Mouse (Mus musculus): ENCODE measurements at regions not wholly inside any gene's neighbourhood (a gene's known extent, or its start where the extent isn't known, plus 50 kb on each side); places are given as distances from the start of the nearest gene placed in this dataset.

DNA sequence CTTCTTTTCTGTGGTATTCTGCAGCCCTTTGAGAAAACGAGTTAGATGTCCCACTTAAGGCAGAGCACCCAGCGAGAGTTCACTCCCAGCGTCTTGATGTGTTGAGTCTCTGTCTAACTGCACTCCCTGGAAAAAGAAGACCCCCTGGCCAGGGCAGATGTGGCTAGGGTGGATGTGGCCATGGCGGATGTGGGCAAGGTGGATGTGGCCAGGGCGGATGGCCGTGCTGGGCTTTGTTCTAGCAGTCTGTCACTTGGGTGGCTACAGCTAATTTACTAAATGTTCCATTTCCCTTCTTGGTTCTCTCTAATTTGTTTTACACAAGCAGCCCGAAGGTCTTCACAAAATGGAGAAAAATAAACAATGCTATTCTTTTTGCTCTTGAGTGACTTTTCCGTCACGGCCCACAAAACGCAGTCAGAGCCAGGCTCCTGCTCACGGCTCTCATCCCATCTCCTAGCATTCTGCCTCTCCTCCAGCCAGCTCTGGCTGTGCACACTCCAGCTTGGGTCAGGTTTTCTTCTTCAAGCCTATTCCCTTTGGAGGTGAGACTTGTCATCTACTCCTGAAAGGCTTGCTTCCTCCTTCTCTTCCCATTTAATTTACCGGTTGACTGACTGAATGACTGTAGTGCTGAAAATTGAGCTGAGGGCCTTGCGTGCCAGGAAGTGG is 173.4 kb upstream of the Ccdc122 start:
- no peak for ATAC-seq

- ATAC-seq = no peak
Measured at GRCm38 (mm10) chr14:76858396-76858795, 178.2 kb upstream of the Ccdc122 start.

DNA sequence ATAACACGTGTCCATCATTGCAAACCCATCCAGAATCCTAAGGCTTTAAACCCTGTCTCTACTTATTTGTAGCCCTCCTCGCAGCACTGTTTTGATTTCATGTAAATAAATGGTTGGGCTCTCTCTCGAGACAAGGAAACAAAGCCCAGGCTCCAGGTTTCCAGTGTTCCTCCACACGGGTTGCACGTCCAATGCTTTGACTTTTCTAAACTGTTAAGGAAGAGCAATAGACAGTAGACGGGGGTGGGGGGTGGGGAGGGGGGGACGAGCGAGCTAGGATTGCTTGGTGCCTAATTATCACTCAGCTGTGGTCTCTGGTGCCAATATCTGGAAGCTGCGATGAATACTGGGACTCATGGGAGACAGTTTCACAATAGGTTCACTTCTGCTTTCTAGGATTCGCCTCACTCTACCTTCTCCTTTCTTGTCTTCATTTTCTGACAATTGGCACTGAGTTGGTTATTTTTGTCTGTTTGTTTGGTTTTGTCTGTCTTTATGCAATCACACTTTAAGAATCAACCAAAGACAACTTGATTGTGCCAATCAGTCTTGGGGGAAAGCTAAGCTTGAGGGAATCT is 179.3 kb upstream of the Ccdc122 start:
- ATAC-seq = no peak

GRCm38 (mm10) chr14:76856591-76856990 is 180.0 kb upstream of the Ccdc122 start:
- no peak for ATAC-seq

DNA sequence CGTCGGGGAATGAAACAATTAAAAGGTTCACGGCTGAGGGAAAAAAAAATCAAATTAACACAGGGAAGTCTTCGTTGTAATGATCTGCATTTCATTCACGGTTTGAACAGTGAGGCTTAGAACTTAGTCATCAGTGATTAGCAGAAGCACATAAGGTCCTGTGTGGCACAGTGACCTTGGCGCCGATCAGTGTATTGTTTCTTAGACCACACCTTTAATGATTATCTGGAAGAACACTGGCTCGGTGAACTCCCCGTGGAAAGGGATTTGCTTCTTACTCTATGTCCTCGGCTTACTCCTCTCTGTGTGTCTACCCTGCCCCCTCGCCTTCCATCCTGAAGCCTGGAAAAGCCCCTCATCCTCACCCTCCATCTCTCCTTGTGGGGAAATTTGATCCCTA is 181.6 kb upstream of the Ccdc122 start:
- no peak for ATAC-seq

DNA sequence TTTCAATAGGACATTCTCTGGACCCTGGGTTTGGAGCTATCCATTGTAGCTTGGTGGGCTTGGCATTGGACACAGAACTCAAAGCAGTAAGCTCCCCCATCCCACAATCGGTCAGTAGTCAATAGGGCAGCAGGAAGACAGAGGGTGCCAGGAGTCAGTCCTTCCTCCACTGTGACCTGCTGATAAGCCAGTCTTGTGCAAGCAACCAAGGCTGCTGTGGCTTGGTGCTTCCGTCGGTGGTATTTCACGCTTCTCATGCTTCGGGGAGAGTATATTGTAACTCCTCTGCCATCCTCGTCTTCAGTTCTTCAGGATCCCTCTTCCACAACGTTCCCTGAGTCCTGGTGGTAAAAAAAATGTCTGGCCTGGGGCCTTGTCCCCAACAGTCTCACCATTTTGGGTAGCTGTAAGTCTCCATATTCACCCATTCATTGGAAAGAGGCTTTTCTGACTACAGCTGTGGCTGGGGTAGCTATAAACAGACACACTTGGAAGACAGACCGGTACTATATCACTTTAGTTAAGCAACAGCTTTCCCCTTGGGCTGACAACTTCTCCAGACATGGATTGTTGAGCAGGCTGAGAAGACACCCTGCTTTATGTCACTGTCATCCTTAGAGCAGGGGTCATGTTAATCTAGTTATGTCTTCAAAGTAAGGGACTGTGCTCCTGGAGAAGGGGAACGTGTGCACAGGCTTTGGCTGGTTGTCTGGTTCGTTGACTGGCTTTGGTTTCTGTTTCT is 184.9 kb upstream of the Ccdc122 start:
- ATAC-seq = no peak

- ATAC-seq = no peak
Measured at GRCm38 (mm10) chr14:76850641-76851040, 185.9 kb upstream of the Ccdc122 start.

DNA sequence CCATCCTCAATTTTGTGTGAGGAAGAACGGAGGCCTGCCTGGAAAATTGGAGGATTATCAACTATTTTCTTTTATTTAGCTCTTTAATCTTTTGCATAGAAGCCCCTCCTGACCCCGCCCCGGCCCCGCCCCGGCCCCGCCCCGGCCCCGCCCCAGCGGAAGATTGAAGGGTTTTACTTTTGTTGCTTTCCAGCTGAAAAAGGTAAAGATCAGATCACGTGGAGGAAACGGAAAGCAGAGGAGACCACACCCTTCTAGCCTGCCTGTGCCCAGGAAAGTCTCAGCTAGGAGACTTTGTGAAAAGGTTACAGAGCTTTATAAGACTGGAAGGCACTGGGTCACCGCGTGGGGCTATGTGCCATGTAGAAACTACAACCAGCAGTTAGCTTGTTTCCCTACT is 186.5 kb upstream of the Ccdc122 start:
- ATAC-seq = no peak

DNA sequence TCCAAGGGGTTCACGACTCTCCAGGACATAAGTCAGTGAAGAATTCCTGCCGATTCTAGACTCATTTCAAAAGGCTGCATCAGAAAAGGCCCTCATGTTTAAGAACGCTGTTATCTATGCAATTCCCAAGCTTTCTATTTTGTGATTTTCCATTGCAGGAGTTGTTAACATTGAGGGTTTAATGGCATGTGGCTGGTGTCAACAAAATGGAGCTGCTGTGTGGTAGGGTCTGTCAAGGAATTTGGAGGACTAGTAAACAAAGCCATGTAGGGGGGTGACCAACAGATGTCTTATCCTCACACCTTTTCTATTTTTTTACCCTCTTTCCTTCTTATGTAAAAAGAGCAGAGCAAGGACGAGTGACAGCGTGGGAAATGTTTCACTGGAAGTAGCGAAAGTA is 186.9 kb upstream of the Ccdc122 start:
- ATAC-seq = no peak

- no peak for ATAC-seq
Measured at GRCm38 (mm10) chr14:76849071-76849470, 187.5 kb upstream of the Ccdc122 start.

DNA sequence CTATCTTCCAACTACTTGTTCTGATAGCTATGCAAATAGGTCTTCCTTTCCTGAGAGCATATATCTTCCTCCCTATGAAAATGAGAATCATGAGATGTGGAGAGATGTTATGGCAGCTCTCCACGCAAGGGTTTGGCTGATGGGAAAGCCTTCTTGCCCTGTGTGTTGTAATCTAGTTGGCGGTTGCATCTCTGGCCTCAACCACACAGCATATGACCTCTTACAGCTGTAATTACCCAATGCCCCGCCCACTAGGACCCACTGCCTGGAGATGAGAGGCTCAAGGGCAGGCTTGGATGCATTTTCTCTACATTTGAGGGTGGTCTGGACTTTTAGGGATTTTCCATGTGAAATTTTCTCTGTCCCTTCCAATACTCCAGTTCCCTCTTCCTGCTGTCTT is 190.9 kb upstream of the Ccdc122 start:
- no peak for ATAC-seq

DNA sequence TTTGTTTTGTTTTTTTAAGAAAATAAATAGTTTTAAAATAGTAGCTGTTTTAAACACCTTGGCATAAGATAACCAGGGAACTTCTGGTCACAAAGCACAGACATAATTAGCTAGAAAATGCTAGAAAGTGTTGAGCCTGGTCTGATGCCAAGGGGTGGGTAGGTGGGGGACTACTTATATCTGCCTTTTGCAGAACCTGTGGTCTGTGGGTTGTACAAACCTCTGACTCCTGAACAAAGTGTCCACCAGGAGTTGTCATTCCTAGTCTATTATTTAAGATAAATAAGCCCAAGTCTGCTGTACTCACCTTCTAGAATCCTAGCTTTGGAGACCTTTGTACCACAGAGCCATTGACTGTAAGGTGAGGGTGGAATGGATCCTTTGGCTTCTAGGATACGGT is 191.9 kb upstream of the Ccdc122 start:
- ATAC-seq = no peak

- ATAC-seq = no peak
Measured at GRCm38 (mm10) chr14:76837583-76838220, 198.9 kb upstream of the Ccdc122 start.

DNA sequence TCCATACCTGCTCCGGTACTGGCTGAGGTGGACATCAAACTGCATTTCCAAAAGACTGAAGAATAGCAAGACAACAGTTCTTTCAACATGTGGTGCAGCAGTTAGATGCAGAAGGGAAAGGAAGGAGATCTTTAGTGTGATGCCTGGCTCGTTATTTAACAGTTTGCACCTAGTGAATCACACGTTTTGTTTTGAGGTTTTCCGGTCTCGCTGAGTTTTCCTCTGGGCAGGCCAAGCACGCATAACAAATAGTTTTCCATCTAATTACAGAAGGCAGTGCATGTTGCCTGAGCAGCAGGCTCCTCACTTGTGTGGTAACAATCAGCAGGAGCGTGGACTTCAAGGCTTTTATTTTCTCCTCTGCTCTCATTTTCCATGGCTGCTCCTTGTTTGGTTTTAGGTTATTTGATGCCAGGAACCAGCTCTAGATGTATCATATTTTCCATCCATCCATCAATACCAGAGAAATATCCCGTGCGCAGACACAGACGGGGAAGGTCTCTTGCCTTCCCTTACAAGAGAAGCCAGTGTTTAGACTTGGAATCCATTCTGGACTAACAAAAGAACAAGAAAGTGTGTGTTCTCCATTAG is 199.6 kb upstream of the Ccdc122 start:
- no peak for ATAC-seq

GRCm38 (mm10) chr14:76836271-76836670 is 200.3 kb upstream of the Ccdc122 start:
- no peak for ATAC-seq

- no peak for ATAC-seq
Measured at GRCm38 (mm10) chr14:76834084-76834483, 202.5 kb upstream of the Ccdc122 start.

DNA sequence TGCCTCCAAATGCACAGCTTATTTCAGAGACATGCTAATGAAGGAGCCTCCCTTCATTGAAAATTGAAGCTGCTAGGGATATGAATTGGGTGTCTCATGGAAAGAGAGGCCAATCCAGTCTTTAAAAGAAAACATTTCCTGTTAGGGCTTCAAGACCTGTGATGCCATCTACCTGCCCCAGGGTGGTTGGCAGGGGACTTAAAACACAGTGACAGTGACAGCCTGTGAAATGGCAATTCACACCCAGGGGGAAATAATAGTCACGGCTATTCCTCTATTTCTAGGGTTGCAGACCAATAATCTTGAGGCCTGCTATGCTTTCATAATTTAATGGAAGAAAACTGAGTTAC is 207.4 kb upstream of the Ccdc122 start:
- ATAC-seq = no peak

DNA sequence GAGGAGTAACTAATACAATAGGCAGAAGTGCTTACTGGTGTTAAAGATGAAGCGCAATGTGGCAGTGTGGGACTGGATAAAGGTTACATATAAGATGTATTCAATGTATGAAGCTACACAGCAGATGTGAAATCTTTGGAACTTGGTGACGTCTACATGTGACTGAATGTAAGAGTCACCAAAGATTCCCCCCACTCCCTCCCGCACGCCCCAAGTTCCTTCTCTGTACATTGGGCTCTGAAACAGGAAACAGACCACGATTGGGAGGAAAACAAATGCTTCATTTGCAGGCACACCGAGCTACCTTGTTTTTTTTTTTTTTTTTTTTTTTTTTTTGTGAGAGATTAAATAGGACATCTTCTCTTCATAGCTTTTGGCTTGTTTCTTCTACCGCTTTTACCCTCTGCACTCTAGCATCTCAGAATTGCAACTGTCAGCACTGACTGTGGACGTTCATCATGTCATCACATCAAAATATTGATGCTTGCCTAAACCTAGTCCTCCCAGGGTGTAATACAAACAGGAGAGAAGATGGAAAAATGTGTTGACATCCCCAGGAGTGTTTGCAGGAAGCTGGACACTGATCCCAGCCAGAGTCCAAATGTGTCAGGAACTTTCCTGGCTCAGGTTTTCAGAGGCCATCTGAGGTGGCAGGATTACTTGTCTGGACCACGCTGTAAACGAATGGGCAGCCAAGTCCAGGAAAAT is 208.0 kb upstream of the Ccdc122 start:
- ATAC-seq = no peak

DNA sequence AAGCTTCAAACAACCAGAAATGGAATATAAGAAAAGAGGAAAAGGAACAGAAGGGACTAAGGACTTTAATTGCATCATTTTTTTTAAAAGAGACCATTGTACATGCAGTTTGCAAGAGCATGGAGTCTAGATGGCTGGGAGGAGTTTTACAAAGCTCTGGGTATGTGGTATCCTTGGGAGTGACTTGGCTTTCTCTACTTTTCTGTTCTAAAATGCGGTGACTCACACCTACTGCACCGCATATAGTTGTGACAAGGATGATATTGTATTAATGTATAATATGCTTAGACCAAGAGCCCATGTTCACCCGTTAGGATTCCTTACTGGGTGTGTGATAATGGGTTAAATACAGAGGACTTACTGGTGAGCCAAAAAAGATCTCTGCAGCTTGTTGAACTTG is 212.5 kb upstream of the Ccdc122 start:
- ATAC-seq = no peak

GRCm38 (mm10) chr14:76822766-76823325 is 213.7 kb upstream of the Ccdc122 start:
- no peak for ATAC-seq

- ATAC-seq = no peak
Measured at GRCm38 (mm10) chr14:76821892-76822291, 214.7 kb upstream of the Ccdc122 start.

GRCm38 (mm10) chr14:76821484-76821883 is 215.1 kb upstream of the Ccdc122 start:
- no peak for ATAC-seq
